Mouse (Mus musculus) adrenal gland, adult 18-20 months (tissue): ENCODE measurements around the gene Fbxo6. TPM values are rescaled to one million over a fixed set of nuclear protein-coding genes. Genes with fewer than 3 reads are reported as not detected.
A peak's percentile ranks its signal among the peaks of the same experiment; 100 is the strongest.

Experiments
- DNase-seq, 2 experiments: peaks; one replicate each; pipeline ENCODE4 v3.0.0; 2021 to 2022; ENCODE audit warnings: low spot score in 2 of 2
- total RNA-seq, 2 experiments: library from RNA; stranded (reverse); gene quantifications; 1 replicate in 1 of 2; 2 replicates in 1 of 2; pipeline ENCODE4 v1.2.3; 2021

The Fbxo6 gene
- total RNA-seq, 2 experiments from 2014 or later: 38.1 to 46.5 TPM

- DNase-seq: peak; percentile 68 to 73
These were observed 12.1 kb upstream of the Fbxo6 start for GRCm38 (mm10) chr4:148164002-148164439.

DNA sequence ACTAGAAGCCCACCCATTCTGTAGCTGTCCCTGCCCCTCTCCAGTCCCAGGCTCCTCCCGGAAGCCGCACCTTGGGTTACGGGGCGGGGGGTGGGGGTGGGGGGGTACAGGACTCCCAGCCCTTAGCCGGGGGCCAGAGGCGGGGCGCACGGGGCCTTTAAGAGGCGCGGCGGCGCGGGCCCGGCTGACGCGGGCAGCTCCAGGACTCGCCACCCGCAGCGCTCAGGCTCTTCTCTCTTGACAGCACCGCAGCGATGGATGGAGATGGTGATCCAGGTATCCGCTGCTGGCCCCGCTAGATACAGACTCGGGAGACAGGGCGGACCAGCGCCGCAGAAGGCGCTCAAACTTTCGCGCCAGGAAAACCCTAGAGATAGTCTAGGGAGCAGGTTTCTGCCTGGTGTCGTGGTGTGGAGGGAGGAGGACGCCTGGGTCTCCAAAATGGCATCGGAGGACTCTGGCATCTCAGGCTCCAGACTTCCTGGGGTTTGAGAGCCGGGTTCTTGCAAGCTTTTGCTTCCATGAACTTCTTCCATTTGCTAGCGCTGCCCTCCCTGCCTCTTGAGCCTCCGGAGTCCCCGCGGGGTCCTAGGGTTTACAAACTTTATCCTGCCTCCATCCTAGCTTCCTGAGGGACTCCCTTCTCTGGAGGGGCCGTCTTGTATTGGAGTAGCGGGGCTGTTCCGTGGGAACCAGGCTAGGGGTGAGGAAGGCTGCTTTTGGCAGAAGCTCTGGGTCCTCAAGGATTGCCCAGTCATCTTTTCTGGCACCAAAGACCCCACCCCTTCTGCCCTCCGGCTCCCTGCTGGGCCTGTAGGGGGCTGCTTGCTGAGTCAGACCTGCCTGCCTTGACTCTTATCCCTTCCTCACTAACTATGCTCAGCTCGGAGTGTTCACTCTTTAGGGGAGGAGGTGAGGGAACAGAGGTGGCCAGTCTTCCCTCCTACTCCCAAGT lies 8.8 kb upstream of the Fbxo6 start, which contains the start of the genes Fbxo44 and Fbxo2:
Fbxo44 (minus strand) TSS at position 47 of the 955 bp plus-strand sequence.
Fbxo2 (plus strand) TSS at position 186 of the 955 bp plus-strand sequence.
- no peak for DNase-seq

- peak; percentile 91 to 95 for DNase-seq
These were observed 7.8 kb upstream of the Fbxo6 start for GRCm38 (mm10) chr4:148159544-148160435.

- no peak for DNase-seq
These were observed 6.8 kb upstream of the Fbxo6 start for GRCm38 (mm10) chr4:148158436-148159348.

GRCm38 (mm10) chr4:148154982-148155381 lies 3.0 kb upstream of the Fbxo6 start:
- DNase-seq: peak in 1 of 2 experiments; percentile 41

DNA sequence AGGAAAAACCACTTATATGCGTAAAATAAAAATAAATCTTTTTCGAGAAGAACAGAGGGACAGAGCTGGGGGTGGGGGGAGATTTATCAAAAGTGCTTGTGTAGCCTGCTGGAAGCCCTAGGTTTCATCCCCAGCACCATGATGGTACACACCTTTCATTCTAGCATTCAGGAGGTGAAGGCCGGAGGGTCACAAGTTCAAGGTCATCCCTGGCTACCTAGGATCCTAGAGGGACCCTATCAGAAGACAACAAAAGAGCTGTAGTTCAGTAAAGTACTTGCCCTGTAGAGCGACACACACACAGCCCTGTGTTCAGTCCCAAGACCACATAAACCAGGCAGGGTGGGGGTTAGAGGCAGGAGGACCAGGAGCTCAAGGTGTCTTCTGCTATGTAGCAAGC lies 2.1 kb upstream of the Fbxo6 start:
- no peak for DNase-seq

DNA sequence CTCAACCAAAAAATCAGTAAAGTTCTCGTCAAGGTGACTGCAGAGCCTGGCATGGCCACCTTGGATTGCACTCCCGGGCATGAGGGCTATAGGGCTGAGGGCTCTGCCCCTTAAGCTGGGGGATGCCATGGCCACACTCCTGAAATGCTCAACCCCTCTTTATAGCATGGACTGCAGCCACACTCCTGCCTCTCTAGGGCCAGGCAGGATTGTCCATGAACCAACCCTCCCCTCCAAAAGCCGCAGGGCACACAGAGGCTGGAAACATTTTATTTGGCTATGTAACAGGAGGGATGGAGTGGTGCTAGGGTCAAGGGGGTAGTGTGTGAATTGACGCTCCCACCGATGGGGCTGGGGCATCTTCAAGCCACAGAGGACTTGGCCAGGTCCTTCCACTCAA lies 607 bp upstream of the Fbxo6 start:
- no peak for DNase-seq

DNA sequence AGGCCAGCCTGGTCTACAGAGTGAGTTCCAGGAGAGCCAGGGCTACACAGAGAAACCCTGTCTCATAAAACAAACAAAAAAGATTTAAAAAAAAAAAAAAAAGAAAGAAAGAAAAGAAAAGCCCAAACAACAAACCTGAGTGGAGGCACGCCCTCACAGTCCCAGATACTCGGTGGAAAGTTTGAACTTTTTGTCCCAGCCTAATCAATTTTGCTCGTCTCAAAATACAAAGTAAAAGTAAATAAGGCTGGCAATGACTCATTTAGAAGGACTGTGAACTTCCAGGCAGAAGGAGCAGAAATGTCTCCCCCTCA lies 1.0 kb downstream of the Fbxo6 start:
- no peak for DNase-seq

GRCm38 (mm10) chr4:148150242-148150641 lies 1.7 kb downstream of the Fbxo6 start:
- no peak for DNase-seq

- DNase-seq: no peak
These were observed 2.4 kb downstream of the Fbxo6 start for GRCm38 (mm10) chr4:148149540-148149939.

GRCm38 (mm10) chr4:148147714-148148113 lies 4.2 kb downstream of the Fbxo6 start:
- DNase-seq: no peak

DNA sequence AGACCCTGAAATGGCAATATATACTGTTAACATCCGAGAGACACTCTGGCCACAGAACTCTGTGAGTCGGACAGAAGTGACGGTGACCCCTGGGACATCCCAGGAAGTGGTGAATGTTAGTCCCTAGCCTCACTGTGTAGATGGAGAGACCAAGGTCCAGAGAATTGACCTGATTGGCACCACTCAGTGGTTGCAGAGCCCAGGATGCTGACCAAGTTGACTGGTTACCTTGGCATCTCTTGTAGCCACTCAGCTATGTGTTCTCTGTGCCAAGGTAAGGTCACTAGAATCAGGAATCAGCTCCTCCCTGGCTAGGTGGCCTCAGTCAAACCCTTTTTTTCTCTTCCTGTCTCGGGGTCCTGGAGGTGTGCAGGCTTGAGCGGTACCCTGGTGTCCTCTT lies 8.2 kb downstream of the Fbxo6 start:
- no peak for DNase-seq

- peak; percentile 88 to 92 for DNase-seq
These were observed 11.6 kb downstream of the Fbxo6 start for GRCm38 (mm10) chr4:148140098-148141011.

GRCm38 (mm10) chr4:148139767-148140097 lies 12.2 kb downstream of the Fbxo6 start:
- DNase-seq: no peak

GRCm38 (mm10) chr4:148137503-148137902 lies 14.4 kb downstream of the Fbxo6 start:
- DNase-seq: no peak

DNA sequence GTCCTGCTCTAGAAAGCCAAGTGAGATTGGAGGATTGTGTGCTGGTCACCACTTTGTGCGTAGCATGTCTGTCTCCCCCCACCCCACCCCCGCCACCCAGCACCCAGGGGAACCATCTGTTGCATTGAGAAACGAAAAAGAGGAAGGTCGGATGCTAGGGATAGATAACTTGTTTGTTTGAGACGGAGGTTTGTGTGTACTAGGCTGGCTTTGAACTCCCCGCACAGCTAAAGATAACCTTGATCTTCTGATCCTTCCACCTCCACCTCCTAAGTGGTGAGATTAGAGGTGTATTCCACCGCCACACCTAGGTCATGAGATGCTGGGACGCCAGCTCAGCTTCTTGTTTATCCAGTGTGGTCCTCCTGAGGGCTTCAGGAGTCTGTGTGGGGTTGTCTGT lies 17.0 kb downstream of the Fbxo6 start:
- no peak for DNase-seq

GRCm38 (mm10) chr4:148131497-148132081 lies 20.4 kb downstream of the Fbxo6 start:
- no peak for DNase-seq

- no peak for DNase-seq
These were observed 21.2 kb downstream of the Fbxo6 start, which contains the start of gene Draxin for GRCm38 (mm10) chr4:148130561-148131413. Gene Draxin, minus strand, starts transcription at chr4:148130698.
